Mouse (Mus musculus): ENCODE data around the gene Sun3. TPM values are rescaled to one million over a fixed set of nuclear protein-coding genes. Genes with fewer than 3 reads are reported as not detected.
A peak's percentile ranks its signal among the peaks of the same experiment; 100 is the strongest.

Gene Sun3
- not detected in 3 replicates for total RNA-seq (2017)

GRCm38 (mm10) chr11:9048703-9049060 lies at the start of gene Sun3:
TSS of gene Sun3 (minus strand) at chr11:9048991.
- no peak for ATAC-seq (replicated peaks; ENCODE audit: insufficient number of reproducible peaks, low FRiP score, low TSS enrichment, poor library complexity, severe bottlenecking)

- no peak for ATAC-seq (replicated peaks; ENCODE audit: insufficient number of reproducible peaks, low FRiP score, low TSS enrichment, poor library complexity, severe bottlenecking)
These were observed 27.7 kb upstream of the Sun3 start for GRCm38 (mm10) chr11:9076444-9076843.

DNA sequence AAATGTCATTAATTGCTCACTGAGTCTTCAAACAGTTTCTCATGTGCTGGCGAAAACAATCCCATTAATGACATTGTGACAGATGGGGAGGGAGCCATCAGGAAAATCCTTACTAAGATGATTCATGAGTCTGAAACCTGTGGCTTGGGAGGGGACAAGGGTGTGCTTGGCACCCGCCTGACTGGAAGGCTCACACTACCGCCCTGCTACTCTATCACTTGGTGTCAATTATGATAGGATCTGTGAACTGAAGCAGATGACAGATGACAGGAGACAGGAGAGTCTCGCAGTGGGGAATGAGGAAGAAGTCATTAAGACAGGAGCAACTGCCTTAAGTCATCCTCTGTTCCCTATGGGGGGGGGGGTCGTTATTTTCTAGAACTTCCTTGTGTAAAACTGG lies 11.7 kb upstream of the Sun3 start:
- no peak for ATAC-seq (replicated peaks; ENCODE audit: insufficient number of reproducible peaks, low FRiP score, low TSS enrichment, poor library complexity, severe bottlenecking)

DNA sequence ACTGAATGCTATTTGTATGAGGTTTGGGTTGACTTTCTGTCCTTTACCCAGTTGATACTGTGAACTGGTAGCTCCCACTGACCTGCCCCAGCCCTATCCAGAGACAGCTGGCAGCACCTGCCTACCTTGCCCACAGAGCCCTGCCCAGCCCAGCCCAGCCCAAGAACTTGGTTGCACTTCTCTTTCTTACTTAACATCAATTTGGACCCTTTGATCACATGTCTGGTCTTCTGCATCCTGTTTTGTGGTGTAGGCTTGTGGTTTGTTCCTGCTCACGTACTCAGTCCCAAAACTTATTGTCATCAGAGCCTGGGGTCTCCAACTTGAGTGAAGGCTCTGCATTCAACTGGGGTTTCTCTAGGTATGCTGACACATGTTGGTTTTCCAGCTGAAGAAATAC lies 11.2 kb upstream of the Sun3 start:
- ATAC-seq (replicated peaks; ENCODE audit: insufficient number of reproducible peaks, low FRiP score, low TSS enrichment, poor library complexity, severe bottlenecking) = no peak

DNA sequence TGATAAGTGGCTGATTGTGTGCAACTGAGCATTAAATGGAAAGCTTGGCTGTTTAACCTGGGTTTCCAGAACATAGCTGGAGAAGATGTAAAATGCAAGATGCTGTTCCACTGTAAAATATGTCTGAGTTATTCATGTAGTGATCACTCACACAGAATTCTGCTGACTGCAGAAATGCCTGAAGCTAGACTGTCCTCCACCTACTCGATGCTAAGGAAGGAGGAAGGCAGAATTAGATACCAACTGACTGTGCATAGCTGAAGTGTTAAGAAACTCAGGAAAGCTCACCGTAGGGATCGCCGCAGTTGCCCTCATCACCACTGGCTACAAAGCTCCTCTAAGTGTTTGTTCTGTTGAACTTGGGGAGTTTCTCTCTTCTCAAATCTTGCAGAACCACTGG lies 8.9 kb upstream of the Sun3 start:
- ATAC-seq (replicated peaks; ENCODE audit: insufficient number of reproducible peaks, low FRiP score, low TSS enrichment, poor library complexity, severe bottlenecking) = no peak

DNA sequence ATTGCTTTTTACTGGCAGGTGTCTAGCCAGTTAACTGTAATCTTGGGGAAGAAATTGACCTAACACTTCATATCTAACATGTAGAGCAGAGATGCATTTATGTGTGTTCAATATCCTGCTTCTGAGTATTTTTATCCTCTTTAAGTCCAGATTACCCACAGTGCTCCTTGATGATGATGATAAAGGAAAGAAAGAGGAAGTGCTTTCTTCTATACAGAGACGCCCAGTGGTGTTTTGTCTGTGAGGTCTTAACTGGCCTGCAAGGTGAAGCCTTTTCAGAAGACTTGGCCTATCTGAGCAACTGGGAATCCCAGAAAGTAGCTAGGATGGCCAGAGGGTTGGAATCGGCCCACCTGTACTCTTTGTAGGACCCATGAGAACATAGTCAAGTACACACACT lies 8.1 kb upstream of the Sun3 start:
- ATAC-seq (replicated peaks; ENCODE audit: insufficient number of reproducible peaks, low FRiP score, low TSS enrichment, poor library complexity, severe bottlenecking) = no peak

DNA sequence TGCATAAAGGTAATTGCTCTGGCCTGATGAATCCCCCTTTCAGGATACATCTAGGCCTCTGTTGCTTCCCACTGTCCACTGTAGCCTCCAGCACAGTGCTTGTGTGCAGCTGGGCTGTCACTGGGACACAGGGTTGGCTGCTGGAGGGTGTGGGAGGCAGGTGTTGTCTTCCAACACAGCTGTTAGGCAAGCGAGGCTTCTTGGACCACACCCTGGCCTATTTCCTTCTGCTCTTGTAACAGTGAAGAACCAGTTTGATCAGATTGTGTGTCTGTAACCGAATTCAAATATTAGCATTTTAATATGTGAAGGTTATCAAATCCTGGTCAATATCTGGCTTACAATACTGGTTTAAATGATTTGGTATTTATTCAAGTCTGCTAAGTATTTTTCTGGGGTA lies 3.1 kb upstream of the Sun3 start:
- no peak for ATAC-seq (replicated peaks; ENCODE audit: insufficient number of reproducible peaks, low FRiP score, low TSS enrichment, poor library complexity, severe bottlenecking)

DNA sequence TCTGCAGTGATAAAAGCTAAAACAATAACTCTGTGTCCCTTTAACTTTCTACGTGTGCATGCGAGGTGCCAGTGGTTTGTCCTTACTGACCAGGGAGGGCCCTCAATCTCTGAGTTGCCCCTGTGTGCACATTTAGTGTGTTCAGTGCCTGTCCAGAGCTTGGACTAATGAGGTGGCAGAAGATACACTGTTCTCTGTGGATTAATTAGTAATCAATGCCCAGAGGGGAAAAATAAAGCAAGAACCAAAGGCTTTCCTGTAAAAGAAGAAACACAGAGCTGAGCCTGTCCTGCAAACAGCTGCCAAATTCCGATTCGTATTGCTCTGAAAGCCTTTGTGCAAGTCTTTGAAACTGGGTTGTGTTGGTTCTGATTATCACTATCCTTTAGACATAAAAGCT lies 1.4 kb upstream of the Sun3 start:
- ATAC-seq (replicated peaks; ENCODE audit: insufficient number of reproducible peaks, low FRiP score, low TSS enrichment, poor library complexity, severe bottlenecking) = no peak

DNA sequence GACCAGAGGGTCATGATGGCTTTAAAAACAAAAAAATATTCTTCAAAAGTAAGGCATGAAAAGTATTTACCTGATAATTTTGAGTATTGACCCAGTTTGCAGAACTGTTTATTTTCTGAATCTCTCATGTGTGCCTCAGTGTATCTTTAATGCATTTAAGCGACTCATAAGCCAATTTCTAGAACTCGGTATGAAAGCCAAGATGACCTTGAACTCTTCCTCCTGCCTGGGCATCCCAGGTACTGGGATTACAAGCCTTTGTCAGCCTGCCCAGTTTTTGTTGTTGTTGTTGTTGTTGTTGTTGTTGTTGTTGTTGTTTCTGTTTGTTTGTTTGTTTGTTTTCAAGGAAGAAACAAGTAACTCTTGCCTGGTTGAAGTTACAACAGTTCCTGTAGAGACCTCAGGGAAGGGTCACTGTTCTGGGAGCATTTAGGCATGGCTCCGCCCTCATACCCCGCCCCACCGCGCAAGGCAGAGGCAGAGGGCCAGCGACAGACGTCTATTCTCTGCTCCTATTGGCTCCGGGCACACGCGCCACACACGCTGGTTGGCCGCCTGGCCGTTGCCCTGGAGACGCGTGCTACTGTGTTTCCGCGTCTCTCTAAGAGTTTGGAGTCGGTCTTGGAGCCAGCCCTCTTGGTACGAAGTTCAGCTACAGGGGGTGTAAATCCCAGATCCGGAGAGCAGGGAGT lies 634 bp downstream of the Sun3 start, which contains the start of gene Gm11992:
Gene Gm11992 (plus strand): TSS at position 584 of the 692 bp plus-strand sequence.
- peak; percentile 78; the same call in 1 of the 2 replicates for ATAC-seq (replicated peaks; ENCODE audit: insufficient number of reproducible peaks, low FRiP score, low TSS enrichment, poor library complexity, severe bottlenecking)

DNA sequence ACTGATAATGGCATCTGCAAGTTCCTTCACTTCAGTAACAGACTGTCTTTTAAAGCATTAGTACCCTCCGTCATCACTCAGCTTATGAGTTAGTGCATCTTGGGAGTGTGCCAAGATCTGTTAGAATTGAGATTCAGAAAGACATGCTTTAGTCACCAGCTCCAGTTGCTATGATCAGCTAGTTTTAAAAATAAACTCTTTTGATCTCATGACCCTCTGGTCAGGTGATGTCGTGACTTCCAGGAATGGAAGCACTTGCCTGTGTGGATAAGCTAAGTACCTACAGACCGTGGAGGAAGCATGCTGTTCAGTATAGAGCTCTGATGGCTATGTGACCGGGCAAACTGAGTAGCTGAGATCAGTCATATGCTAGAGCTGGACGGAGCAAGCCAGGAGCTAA lies 1.7 kb downstream of the Sun3 start:
- ATAC-seq (replicated peaks; ENCODE audit: insufficient number of reproducible peaks, low FRiP score, low TSS enrichment, poor library complexity, severe bottlenecking) = no peak

DNA sequence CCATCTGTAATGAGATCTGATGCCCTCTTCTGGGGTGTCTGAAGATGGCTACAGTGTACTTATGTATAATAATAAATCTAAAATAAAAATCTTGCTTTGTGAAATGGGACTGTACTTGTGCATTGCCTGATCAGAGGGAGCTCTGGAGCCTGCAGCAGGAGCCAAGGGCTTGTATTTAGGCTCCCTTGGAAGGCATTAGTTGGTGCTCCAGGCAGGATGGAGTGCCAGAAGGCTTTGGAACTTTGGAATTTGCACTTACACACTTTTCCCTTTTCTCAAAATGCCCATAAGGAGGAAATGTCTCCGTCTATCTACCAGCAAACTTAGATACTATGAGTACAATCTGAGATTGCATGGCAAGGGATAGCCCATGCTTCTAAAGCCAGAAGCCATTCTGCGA lies 2.2 kb downstream of the Sun3 start:
- no peak for ATAC-seq (replicated peaks; ENCODE audit: insufficient number of reproducible peaks, low FRiP score, low TSS enrichment, poor library complexity, severe bottlenecking)

GRCm38 (mm10) chr11:9031530-9031929 lies 17.3 kb downstream of the Sun3 start:
- no peak for ATAC-seq (replicated peaks; ENCODE audit: insufficient number of reproducible peaks, low FRiP score, low TSS enrichment, poor library complexity, severe bottlenecking)

DNA sequence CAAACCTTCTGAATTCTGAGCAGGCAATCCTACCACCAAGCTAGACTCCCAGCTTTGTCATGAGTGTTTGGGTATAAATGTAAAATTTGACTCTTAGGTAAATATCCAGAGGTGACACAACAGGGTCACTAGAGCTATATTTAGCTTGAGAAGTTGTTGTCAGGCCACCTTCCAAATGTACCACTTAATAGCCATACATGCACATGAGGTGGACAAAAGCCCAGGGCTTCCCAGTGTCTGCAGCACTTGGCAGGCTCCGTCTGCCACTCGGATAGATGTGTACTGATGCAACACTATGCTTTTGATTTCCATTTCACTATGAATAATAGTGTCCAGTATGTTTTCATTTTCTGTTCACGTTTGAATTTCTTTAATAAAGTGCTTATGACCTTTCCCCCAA lies 23.6 kb downstream of the Sun3 start:
- no peak for ATAC-seq (replicated peaks; ENCODE audit: insufficient number of reproducible peaks, low FRiP score, low TSS enrichment, poor library complexity, severe bottlenecking)

DNA sequence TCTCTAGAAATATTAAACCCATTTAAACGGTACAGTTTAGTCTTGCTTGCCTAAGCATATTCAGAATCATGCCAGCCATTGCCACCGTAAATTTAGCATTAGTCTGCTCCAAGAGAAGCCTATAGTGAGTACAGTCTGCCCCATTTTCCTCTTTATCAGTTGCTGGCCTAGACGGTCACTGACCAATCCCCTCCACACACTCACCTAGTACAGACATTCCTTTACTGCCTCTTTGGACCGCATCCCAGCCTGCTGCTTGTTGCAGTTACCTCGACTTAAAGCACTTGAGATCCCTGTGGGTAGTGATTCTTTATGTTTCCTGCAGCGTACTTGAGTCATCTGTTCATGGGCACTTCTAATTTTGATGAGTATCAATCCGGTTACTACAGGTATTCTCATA lies 24.0 kb downstream of the Sun3 start:
- ATAC-seq (replicated peaks; ENCODE audit: insufficient number of reproducible peaks, low FRiP score, low TSS enrichment, poor library complexity, severe bottlenecking) = no peak

GRCm38 (mm10) chr11:9020207-9020606 lies 28.6 kb downstream of the Sun3 start:
- no peak for ATAC-seq (replicated peaks; ENCODE audit: insufficient number of reproducible peaks, low FRiP score, low TSS enrichment, poor library complexity, severe bottlenecking)

DNA sequence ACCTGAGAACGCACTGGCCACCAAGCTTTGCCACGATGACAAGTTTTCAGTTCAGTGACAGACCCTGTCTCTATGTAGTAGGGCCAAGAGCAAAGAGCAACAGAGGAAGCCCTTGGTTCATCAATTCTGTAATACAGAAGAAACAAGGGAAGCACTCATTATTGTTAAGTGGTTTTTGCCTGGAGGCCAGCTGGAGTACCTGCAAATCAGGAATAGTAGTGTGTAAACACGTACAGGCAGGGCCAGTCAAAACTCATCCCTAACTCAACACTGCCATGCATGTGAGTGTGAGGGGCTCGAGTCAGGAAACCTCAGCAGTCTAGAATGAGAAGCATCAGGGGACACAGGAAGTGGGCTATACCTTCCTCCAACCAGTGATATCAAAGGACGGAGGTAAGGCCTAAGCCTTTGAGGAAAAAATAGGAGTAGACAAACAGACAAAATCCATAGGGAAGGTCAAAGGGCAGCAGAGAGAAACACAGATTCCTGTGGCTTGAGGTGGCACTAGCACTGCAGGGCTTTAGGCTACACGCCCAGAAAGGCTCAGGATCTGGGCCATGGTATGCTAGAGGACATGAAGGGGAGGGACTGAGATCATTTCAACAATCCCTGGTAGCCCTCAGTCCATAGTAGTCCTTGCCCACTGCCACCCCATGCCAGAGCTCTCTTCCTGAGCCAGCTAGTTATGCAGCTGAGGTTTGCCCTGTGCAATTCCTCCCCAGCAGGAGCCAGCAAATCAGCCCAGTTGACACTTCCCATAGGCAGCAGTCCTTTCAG lies 30.1 kb downstream of the Sun3 start:
- ATAC-seq (replicated peaks; ENCODE audit: insufficient number of reproducible peaks, low FRiP score, low TSS enrichment, poor library complexity, severe bottlenecking) = no peak

DNA sequence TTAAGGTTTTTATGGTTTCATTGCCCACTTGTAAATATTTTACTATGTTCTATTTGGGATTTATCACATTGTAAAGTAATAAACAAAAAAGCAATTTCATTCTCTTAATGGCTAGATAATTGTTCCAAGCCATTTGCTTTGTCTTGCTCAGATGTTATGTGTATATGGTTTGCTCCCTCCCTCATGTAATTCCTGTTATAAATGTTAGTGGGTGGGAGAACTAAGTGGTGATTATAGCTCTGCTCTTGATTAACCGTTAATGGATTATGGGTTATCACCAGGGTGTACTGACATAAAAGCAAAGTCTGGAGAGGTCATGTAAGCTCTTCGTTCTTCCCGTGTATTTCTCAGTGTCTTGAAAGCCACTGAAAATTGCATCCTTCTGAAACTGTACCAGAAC lies 34.1 kb downstream of the Sun3 start:
- ATAC-seq (replicated peaks; ENCODE audit: insufficient number of reproducible peaks, low FRiP score, low TSS enrichment, poor library complexity, severe bottlenecking) = no peak

- ATAC-seq (replicated peaks; ENCODE audit: insufficient number of reproducible peaks, low FRiP score, low TSS enrichment, poor library complexity, severe bottlenecking) = no peak
These were observed 37.4 kb downstream of the Sun3 start for GRCm38 (mm10) chr11:9011348-9011747.

DNA sequence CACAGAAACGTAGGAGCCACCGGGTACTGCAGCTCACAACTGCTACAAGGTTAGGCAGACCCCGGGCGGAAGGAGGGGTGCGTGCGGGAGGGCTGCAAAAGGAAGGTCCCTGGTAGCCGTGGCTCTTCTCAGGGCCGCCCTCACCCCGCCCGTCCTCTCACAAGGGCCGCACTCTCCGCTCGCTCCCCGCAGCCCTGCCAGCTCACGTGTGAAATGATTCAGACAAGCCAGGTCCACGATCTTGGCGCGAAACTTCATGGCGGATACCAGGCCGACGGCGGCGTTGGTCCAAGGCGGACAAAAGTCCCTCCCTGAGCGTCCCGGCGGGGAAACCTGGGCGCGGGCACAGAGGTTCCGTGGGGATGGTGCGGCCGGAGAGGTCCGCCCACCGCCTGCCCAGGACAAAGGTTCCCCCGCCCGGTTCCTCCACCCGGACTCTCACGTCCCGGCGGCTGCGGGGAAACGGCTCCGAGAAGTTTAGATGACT lies 37.9 kb downstream of the Sun3 start, which contains the start of gene Hus1:
Gene Hus1 (minus strand): TSS at position 339 of the 487 bp plus-strand sequence.
- ATAC-seq (replicated peaks; ENCODE audit: insufficient number of reproducible peaks, low FRiP score, low TSS enrichment, poor library complexity, severe bottlenecking) = peak; percentile 86

DNA sequence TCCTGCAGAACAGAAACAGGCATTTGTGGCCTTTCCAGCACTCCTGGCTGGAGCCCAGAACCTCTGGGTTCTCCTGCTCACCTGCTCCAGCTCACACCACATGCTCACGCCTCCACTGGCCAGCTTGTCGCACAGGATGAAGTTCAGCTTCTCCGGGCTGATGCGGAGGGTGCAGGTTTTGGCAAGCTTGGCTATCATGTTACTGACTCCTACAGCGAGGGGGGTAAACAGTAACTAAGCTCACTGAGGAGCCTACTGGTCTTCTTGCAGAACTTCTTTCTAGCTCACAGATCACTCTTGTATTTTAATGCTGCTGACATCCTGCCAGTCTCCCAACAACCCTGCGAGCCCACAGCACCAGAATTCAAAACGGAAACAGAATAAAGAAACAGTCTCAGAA lies 38.4 kb downstream of the Sun3 start:
- peak; percentile 36 for ATAC-seq (replicated peaks; ENCODE audit: insufficient number of reproducible peaks, low FRiP score, low TSS enrichment, poor library complexity, severe bottlenecking)

Data from monocyte, adult 5-6 weeks (primary cell).